Mouse (Mus musculus) forebrain, embryonic 11.5 days (tissue): Measurements from ENCODE around the gene Mtmr10. TPM values are rescaled to one million over a fixed set of nuclear protein-coding genes. Genes with fewer than 3 reads are reported as not detected.

ENCODE experiments used
- ATAC-seq: fragments of 200-750 bp; cut with Nextera tagmentation; replicated peaks from 2 replicates; pipeline ENCODE4 v1.8.0; 2017; ENCODE audit warnings: moderate TSS enrichment; ENCODE audit not compliant: low FRiP score
- DNase-seq: peaks from one replicate; pipeline ENCODE4 v3.0.0-alpha.2; 2017; ENCODE audit warnings: low spot score
- H3K27ac ChIP-seq: fragments of 300-500 bp; sonication (generic); 2 replicates; pipeline ENCODE4 v1.5.1; 2014; ENCODE audit warnings: low read depth, low read length
- H3K27me3 ChIP-seq: fragments of 300-500 bp; sonication (generic); 2 replicates; pipeline ENCODE4 v1.6.1; 2014; ENCODE audit warnings: mild to moderate bottlenecking, low read length, mixed read lengths; ENCODE audit not compliant: control insufficient read depth, insufficient read depth
- H3K36me3 ChIP-seq: fragments of 300-500 bp; sonication (generic); 2 replicates; pipeline ENCODE4 v1.6.1; 2014; ENCODE audit warnings: mild to moderate bottlenecking, low read length, moderate library complexity, mixed read lengths; ENCODE audit not compliant: control insufficient read depth, insufficient read depth
- H3K4me1 ChIP-seq: fragments of 300-500 bp; sonication (generic); replicated peaks from 2 replicates; pipeline ENCODE4 v1.6.1; 2014; ENCODE audit warnings: low read length, mixed read lengths; ENCODE audit not compliant: control insufficient read depth, insufficient read depth
- H3K4me2 ChIP-seq: fragments of 300-500 bp; sonication (generic); 2 replicates; pipeline ENCODE4 v1.6.1; 2014; ENCODE audit warnings: low read depth, mild to moderate bottlenecking, low read length, moderate library complexity, mixed read lengths; ENCODE audit not compliant: severe bottlenecking
- H3K4me3 ChIP-seq: fragments of 300-500 bp; sonication (generic); 2 replicates; pipeline ENCODE4 v1.5.1; 2014; ENCODE audit warnings: low read depth, low read length
- H3K9ac ChIP-seq: fragments of 300-500 bp; sonication (generic); 2 replicates; pipeline ENCODE4 v1.6.1; 2014; ENCODE audit warnings: low read length
- H3K9me3 ChIP-seq: fragments of 300-500 bp; sonication (generic); 2 replicates; pipeline ENCODE4 v1.6.1; 2016; ENCODE audit warnings: low read length, mixed read lengths; ENCODE audit not compliant: control insufficient read depth
- WGBS: fragments of 180-500 bp; shearing (Covaris S2); extraction: QIAGEN DNeasy Blood & Tissue Kit; methylation state at CpG from one replicate; pipeline ENCODE4 v1.1.7; 2014; 5-methylcytosine and 5-hydroxymethylcytosine counted together
- polyA plus RNA-seq: library from polyadenylated mRNA; unstranded; fragments of >200 nt; fragmentation: Nextera tagmentation; extraction: Ambion mirVana; gene quantifications from 2 replicates; pipeline ENCODE4 v1.2.1, GENCODE M21; 2014

Gene Mtmr10
- polyA plus RNA-seq, 1 experiment from 2014 or later = 13.8 TPM

DNA sequence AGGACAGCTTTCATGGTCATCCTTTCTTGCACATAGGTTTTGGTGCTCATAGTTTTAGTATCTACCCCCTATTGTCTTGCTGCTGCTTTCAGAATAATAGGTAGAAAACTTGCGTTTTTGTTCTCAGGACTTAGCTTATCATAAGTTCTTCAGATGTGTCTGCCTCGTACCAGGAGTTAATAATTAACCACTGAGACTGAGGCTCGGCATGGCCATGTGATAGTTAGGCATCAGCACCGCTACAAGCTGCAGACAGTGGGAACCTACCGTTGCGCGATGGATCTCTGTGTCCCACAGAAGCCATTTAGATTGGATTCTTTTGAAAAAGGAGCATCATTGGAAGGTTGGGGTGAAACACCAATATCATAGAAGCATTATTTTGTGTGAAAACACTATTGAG is 25.4 kb downstream of the Mtmr10 start:
- H3K9ac ChIP-seq = no peak overlapping the region
- 93% methylated on average over 7 of the region's 7 CpGs for WGBS
- no peak overlapping the region for H3K27ac ChIP-seq
- no peak overlapping the region for H3K4me3 ChIP-seq
- no peaks in the 10 kb centered on the region for H3K27me3 ChIP-seq
- no peak overlapping the region for H3K4me2 ChIP-seq
- H3K9me3 ChIP-seq = no peaks in the 10 kb centered on the region
- H3K4me1 ChIP-seq = no peaks in the 10 kb centered on the region
- H3K36me3 ChIP-seq = no peaks in the 10 kb centered on the region
- no peak for DNase-seq
- no peak for ATAC-seq

DNA sequence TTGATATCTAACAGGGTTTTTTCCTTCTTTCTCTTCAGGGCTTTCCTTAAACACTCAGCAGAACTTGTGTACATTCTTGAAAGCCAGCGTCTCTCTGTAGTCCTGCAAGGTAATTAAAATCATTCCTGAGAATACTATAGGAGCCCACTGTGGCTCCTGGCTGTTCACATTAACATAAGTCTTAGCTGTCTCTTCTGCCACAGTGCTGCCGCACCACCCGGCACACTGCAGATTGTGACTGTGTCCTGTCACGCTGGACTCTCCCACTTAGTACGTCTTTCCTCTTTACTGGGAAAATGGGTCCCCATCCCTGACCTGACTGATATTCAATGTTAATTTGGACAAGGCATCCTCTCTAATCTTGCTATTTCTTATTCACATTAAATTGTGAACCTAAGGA is 33.7 kb downstream of the Mtmr10 start:
- Histone ChIP-seq H3K4me3 (no peak overlapping the region), H3K27me3 (no peaks in the 10 kb centered on the region), H3K4me2 (no peak overlapping the region), H3K9ac (no peak overlapping the region), H3K27ac (no peak overlapping the region), H3K4me1 (no peaks in the 10 kb centered on the region), H3K36me3 (no peaks in the 10 kb centered on the region), H3K9me3 (no peaks in the 10 kb centered on the region)
- DNase-seq = no peak
- ATAC-seq = no peak
- 83% methylated on average over 5 of the region's 5 CpGs for WGBS

DNA sequence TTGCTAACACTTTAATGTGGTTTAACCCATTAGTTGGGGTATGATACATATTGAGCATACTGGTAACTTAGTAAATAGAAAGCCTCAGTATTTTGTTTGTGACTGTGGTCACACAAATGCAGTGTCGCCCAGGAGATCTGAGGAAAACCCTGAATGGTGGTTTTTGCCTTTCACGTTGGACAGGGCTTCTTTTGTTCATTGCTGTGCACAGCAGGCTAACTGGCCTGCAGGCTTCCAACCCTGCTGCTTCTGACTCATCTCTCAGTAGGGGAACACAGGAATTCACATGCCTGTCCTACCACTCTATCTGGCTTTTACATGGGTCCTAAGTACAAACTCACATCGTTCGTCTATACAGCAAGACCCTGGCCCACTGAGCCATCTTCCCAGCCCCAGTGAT is 34.2 kb downstream of the Mtmr10 start:
- DNase-seq (no peak), ATAC-seq (no peak)
- Histone ChIP-seq H3K4me3 (no peak overlapping the region), H3K4me1 (no peaks in the 10 kb centered on the region), H3K9me3 (no peaks in the 10 kb centered on the region), H3K36me3 (no peaks in the 10 kb centered on the region), H3K9ac (no peak overlapping the region), H3K27ac (no peak overlapping the region), H3K27me3 (no peaks in the 10 kb centered on the region), H3K4me2 (no peak overlapping the region)
- WGBS = 73% methylated on average over 4 of the region's 4 CpGs

DNA sequence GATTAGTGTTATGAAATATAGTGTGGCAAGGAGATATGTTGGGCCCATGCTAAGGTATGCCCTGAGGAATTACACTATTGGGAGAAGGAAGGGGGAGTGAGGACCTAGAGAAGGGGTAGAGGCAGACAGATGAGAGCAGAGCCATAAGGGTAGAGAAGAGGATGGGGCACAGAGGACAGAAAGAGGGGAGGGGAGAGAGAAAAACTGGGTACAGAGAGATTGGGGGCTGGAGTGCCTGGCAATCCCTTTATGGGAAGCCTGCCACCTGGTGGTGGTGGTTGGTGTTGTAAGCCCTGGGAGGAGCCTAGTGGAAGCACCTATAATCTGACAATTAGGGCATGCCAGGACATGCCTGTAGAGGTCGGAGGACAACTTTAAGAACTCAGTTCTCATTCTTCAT is 39.4 kb downstream of the Mtmr10 start:
- H3K4me3 ChIP-seq = no peak overlapping the region
- no peaks in the 10 kb centered on the region for H3K27me3 ChIP-seq
- H3K36me3 ChIP-seq = no peaks in the 10 kb centered on the region
- H3K4me1 ChIP-seq = no peaks in the 10 kb centered on the region
- no peak overlapping the region for H3K27ac ChIP-seq
- no peak overlapping the region for H3K9ac ChIP-seq
- DNase-seq = peak; percentile 88
- no peaks in the 10 kb centered on the region for H3K9me3 ChIP-seq
- no peak overlapping the region for H3K4me2 ChIP-seq
- peak; percentile 71 for ATAC-seq
- 25% methylated on average over 1 of the region's 1 CpGs for WGBS

DNA sequence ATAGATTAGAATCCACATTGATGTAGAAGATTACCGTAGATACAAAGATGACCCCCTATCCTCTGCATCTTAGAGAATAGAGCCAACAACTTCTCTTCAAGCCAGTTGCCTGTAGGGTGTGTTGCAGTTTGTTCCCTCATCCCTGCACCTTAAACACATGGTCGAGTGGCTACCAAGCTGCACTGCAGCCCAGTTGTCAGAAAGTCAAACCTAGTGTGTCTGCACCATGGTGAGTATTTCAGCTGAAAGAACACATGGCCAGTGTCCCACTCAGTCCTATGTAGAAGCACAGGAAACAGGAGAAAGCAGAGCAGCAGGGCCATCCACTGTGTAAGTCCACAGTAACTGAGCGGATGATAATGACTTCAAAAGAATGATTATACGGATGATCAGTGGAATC is 40.0 kb downstream of the Mtmr10 start:
- Histone ChIP-seq H3K27ac (no peak overlapping the region), H3K27me3 (no peaks in the 10 kb centered on the region)

DNA sequence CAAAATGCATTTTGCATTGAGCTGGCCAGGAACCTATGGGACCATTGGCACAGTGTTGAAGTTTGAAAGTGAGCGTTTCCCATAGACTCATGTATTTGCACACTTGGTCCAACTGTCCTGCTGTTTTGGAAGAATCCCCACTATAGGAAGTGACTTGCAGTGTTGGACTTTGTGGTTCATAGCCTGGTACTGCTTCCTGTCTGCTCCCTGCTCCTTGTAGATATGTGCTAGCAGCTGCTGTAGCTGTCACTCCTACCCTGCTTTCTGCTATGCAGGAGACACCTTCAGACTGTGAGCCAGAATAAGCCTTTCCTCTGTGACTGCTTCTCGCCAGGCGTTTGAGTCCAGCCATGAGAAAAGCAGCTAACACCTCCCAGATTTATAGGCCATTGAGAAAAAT is 43.9 kb downstream of the Mtmr10 start:
- no peak for DNase-seq
- H3K27ac ChIP-seq = no peak overlapping the region
- no peaks in the 10 kb centered on the region for H3K9me3 ChIP-seq
- ATAC-seq = no peak
- H3K9ac ChIP-seq = no peak overlapping the region
- no peak overlapping the region for H3K4me2 ChIP-seq
- H3K36me3 ChIP-seq = no peaks in the 10 kb centered on the region; the same call in 1 of the 2 replicates
- H3K4me3 ChIP-seq = no peak overlapping the region
- WGBS = 89% methylated on average over 3 of the region's 3 CpGs
- no peaks in the 10 kb centered on the region for H3K4me1 ChIP-seq
- H3K27me3 ChIP-seq = no peaks in the 10 kb centered on the region

More for the DNA sequence above, 40.0 kb downstream of the Mtmr10 start:
- H3K36me3 ChIP-seq = no peaks in the 10 kb centered on the region
- no peak overlapping the region for H3K9ac ChIP-seq
- ATAC-seq (no peak), DNase-seq (no peak)
- H3K4me1 ChIP-seq = no peaks in the 10 kb centered on the region
- H3K4me3 ChIP-seq = no peak overlapping the region
- WGBS = 90% methylated on average over 4 of the region's 4 CpGs
- no peaks in the 10 kb centered on the region for H3K9me3 ChIP-seq
- no peak overlapping the region for H3K4me2 ChIP-seq

DNA sequence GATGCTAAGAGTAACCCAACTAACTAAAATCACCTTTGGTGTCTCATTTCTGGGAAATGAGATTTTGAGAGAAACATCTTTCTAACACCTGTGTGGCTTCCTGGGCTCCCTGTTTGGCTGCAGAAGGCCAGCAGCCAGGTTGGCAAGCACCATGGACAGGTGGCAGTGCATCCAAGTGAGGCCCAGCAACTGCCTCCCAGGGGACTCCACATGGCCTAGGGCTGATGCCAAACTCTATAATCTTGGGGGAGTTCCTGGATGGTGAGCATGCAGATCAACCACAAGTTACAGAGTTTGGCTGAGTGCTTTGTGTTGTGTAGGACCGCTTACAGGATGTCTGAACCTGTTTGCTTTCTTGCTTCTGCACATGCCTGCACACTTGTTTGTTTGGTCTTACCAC is 45.2 kb downstream of the Mtmr10 start:
- Histone ChIP-seq H3K9me3 (no peaks in the 10 kb centered on the region), H3K36me3 (no peaks in the 10 kb centered on the region; the same call in 1 of the 2 replicates), H3K27me3 (no peaks in the 10 kb centered on the region), H3K27ac (no peak overlapping the region), H3K4me3 (no peak overlapping the region), H3K4me2 (no peak overlapping the region), H3K9ac (no peak overlapping the region), H3K4me1 (no peaks in the 10 kb centered on the region)
- DNase-seq (no peak), ATAC-seq (no peak)
- 95% methylated on average over 1 of the region's 1 CpGs for WGBS

DNA sequence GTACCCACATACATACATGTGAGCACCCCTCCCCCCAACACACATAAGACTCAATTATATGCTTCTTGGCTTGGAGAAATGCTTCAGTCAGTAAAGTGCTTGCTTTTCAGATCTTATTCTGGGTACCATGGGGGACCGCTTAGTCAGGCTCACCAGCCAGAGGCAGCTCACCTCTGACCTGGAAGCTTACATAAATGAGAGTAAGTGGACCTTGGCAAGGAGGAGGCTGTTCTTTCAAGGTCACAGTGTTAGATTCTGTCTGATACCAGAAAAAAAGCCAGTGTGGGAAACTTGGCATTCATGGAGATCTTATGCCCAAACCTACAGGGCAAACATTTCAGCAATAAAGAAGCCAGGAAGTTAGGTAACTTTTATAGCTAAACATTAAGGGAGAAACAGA is 60.4 kb downstream of the Mtmr10 start:
- Histone ChIP-seq H3K36me3 (no peaks in the 10 kb centered on the region; the same call in 1 of the 2 replicates), H3K4me1 (no peaks in the 10 kb centered on the region), H3K9me3 (no peaks in the 10 kb centered on the region), H3K9ac (no peak overlapping the region), H3K27me3 (no peaks in the 10 kb centered on the region), H3K4me3 (no peak overlapping the region), H3K27ac (no peak overlapping the region), H3K4me2 (no peak overlapping the region)
- DNase-seq (no peak), ATAC-seq (no peak)
- 88% methylated on average over 1 of the region's 1 CpGs for WGBS

DNA sequence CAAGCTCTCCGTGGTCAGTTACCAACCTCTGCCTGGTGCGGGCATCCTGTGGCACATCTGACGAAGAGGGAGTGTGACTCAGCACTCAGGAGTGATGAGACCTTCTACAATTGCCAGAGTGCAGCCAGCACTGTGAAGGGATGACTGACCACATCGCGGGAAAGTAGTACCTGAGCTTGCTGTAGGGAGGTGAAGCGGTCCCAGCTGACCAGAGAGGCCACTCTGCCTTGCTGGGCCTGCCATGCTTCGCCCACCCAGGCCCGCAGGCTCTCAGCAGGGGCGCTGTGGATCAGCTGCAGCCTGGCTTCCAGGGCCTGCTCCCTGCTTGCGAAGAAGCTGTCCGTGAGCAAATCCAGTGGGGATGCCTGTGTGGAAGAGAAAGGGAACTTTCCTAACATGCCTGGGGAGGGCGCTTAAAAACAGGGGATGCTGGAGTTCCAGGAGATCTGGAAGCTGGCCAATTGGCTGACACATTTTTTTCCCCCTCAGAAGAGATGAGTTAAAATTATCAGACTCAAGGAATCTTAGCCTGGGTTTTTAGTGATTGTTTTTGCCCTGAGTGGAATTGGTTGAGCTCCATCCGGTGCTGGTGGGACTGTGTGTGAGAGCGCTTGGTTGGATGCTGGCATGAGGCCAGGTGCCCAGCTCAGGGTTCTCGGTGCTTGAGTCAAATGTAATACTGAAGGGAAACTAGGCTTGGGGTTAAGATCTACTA is 61.9 kb downstream of the Mtmr10 start:
- Histone ChIP-seq H3K27me3 (no peaks in the 10 kb centered on the region), H3K4me1 (peaks cover 3% of the 10 kb centered on the region; the same call in 1 of the 2 replicates), H3K27ac (no peak overlapping the region), H3K9me3 (no peaks in the 10 kb centered on the region), H3K4me3 (no peak overlapping the region), H3K9ac (no peak overlapping the region), H3K36me3 (no peaks in the 10 kb centered on the region; the same call in 1 of the 2 replicates), H3K4me2 (no peak overlapping the region)
- ATAC-seq (no peak), DNase-seq (no peak)
- WGBS = 84% methylated on average over 15 of the region's 15 CpGs
